Mouse (Mus musculus) embryonic facial prominence, embryonic 15.5 days (tissue): ENCODE results near the gene Nagpa. TPM values are rescaled to one million over a fixed set of nuclear protein-coding genes. Genes with fewer than 3 reads are reported as not detected.

Source experiments
- ATAC-seq: fragments of 200-750 bp; cut with Nextera tagmentation; 2 replicates; pipeline ENCODE4 v1.8.0; 2017; ENCODE audit warnings: low read depth, moderate TSS enrichment; ENCODE audit not compliant: insufficient number of reproducible peaks, low FRiP score, low TSS enrichment
- H3K27ac ChIP-seq: fragments of 300-500 bp; sonication (generic); replicated peaks from 2 replicates; pipeline ENCODE4 v1.5.1; 2015; ENCODE audit warnings: mild to moderate bottlenecking, inconsistent platforms
- H3K27me3 ChIP-seq: fragments of 300-500 bp; sonication (generic); 2 replicates; pipeline ENCODE4 v1.6.1; 2015; ENCODE audit warnings: inconsistent platforms
- H3K36me3 ChIP-seq: fragments of 300-500 bp; sonication (generic); 2 replicates; pipeline ENCODE4 v1.6.1; 2015; ENCODE audit warnings: mild to moderate bottlenecking, inconsistent platforms
- H3K4me1 ChIP-seq: fragments of 300-500 bp; sonication (generic); 2 replicates; pipeline ENCODE4 v1.6.1; 2015; ENCODE audit warnings: inconsistent platforms
- H3K4me2 ChIP-seq: fragments of 300-500 bp; sonication (generic); replicated peaks from 2 replicates; pipeline ENCODE4 v1.6.1; 2015; ENCODE audit warnings: mild to moderate bottlenecking, inconsistent platforms
- H3K4me3 ChIP-seq: fragments of 300-500 bp; sonication (generic); replicated peaks from 2 replicates; pipeline ENCODE4 v1.5.1; 2015; ENCODE audit warnings: mild to moderate bottlenecking, inconsistent platforms
- H3K9ac ChIP-seq: fragments of 300-500 bp; sonication (generic); 2 replicates; pipeline ENCODE4 v1.6.1; 2015; ENCODE audit warnings: inconsistent platforms
- H3K9me3 ChIP-seq: fragments of 300-500 bp; sonication (generic); replicated peaks from 2 replicates; pipeline ENCODE4 v1.6.1; 2016; ENCODE audit warnings: inconsistent platforms
- WGBS: fragments of 180-500 bp; shearing (Covaris S2); methylation state at CpG from one replicate; pipeline ENCODE4 v1.1.7; 2015; 5-methylcytosine and 5-hydroxymethylcytosine counted together
- polyA plus RNA-seq: library from polyadenylated mRNA; unstranded; fragments of >200 nt; fragmentation: Nextera tagmentation; extraction: Ambion mirVana; gene quantifications from 2 replicates; pipeline ENCODE4 v1.2.1, GENCODE M21; 2015

Gene Nagpa
- polyA plus RNA-seq, 1 experiment from 2014 or later, result 21.1 TPM

GRCm38 (mm10) chr16:5195080-5195479 lies 8.7 kb downstream of the Nagpa start:
- no peaks in the 10 kb centered on the region for H3K27me3 ChIP-seq
- ATAC-seq, result no peak
- no peak overlapping the region for H3K27ac ChIP-seq
- H3K36me3 ChIP-seq, result peaks cover 12% of the 10 kb centered on the region
- H3K4me3 ChIP-seq, result no peak overlapping the region
- H3K9ac ChIP-seq, result no peak overlapping the region
- WGBS, result 23% methylated on average over 6 of the region's 6 CpGs
- no peaks in the 10 kb centered on the region for H3K9me3 ChIP-seq
- H3K4me1 ChIP-seq, result no peaks in the 10 kb centered on the region
- no peak overlapping the region for H3K4me2 ChIP-seq

DNA sequence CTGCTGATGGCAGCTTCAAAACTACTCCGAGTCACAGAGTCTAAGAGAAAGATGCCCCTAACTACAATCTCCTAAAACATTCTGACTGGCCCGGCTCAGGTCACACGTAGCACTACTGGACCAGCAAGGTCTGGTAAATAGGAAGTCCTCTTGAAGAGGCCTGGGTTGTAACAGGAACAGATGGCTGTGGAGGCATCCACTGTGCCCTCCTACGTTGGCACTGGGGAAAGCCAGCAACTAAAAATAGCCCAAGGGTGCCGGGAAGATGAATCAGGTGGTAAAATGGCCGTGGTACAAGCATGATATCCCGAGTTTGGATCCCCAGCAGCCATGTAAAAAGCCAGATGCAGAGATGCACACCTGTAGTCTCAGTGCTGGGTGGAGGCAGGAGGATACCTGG lies 17.6 kb downstream of the Nagpa start:
- Histone ChIP-seq H3K27me3 (no peaks in the 10 kb centered on the region; the same call in 1 of the 2 replicates), H3K4me3 (no peak overlapping the region), H3K36me3 (no peaks in the 10 kb centered on the region), H3K9me3 (no peaks in the 10 kb centered on the region), H3K4me2 (no peak overlapping the region), H3K27ac (no peak overlapping the region), H3K4me1 (no peaks in the 10 kb centered on the region), H3K9ac (no peak overlapping the region)
- no peak for ATAC-seq
- 67% methylated on average over 7 of the region's 7 CpGs for WGBS

- 59% methylated on average over 7 of the region's 7 CpGs for WGBS
- no peaks in the 10 kb centered on the region for H3K9me3 ChIP-seq
Observed at GRCm38 (mm10) chr16:5185691-5186090, 18.1 kb downstream of the Nagpa start.

DNA sequence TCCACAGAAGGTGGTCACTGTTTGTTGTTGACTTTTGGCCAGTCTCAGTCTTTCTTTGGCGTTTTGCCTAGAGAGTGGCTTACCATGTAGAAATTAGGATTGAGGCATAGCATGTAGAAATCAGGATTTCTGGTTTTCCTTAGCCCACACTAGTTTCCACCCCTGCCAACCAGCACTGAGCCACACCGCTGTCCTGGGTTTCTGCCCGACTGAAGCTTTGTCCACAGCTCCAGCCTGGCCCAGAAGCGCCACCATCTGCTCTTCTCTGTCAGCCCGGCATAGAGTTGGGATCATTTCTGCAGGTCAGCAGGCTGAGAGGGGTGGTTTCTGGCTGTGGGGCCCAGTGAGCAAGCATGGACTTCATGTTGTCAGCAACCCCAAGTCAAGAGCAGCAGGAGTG lies 18.9 kb downstream of the Nagpa start:
- H3K4me3 ChIP-seq, result no peak overlapping the region
- H3K9ac ChIP-seq, result no peak overlapping the region
- ATAC-seq, result no peak
- H3K4me1 ChIP-seq, result no peaks in the 10 kb centered on the region
- H3K27ac ChIP-seq, result no peak overlapping the region
- no peak overlapping the region for H3K4me2 ChIP-seq
- WGBS, result 79% methylated on average over 5 of the region's 5 CpGs
- H3K36me3 ChIP-seq, result no peaks in the 10 kb centered on the region
- no peaks in the 10 kb centered on the region; the same call in 1 of the 2 replicates for H3K27me3 ChIP-seq
- no peaks in the 10 kb centered on the region for H3K9me3 ChIP-seq

More at GRCm38 (mm10) chr16:5185691-5186090, 18.1 kb downstream of the Nagpa start:
- H3K4me2 ChIP-seq, result no peak overlapping the region
- H3K27ac ChIP-seq, result no peak overlapping the region
- H3K27me3 ChIP-seq, result no peaks in the 10 kb centered on the region; the same call in 1 of the 2 replicates
- no peak for ATAC-seq
- no peak overlapping the region for H3K9ac ChIP-seq
- no peaks in the 10 kb centered on the region for H3K36me3 ChIP-seq
- no peaks in the 10 kb centered on the region for H3K4me1 ChIP-seq
- no peak overlapping the region for H3K4me3 ChIP-seq

DNA sequence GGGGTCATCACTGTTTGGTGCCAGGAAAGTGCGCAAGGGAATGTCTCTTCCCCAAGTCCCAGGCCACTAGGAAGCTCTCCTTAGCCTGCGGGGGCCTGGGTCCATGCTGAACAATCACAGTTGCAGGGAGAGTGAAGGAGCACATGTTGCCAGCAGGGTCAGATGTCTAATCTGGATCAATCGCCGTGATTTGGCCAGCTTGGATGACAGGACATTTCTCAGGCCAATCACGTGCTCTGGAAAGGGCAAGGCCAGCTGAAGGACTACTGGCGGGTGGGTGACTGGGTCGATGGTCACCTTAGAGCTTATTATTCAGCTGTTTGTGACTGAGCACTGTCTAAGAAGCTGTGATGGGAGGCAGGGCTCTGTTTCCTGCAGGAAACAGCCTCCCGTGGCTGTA lies 19.7 kb downstream of the Nagpa start:
- no peaks in the 10 kb centered on the region for H3K9me3 ChIP-seq
- no peak overlapping the region for H3K4me3 ChIP-seq
- H3K27ac ChIP-seq, result no peak overlapping the region
- ATAC-seq, result no peak
- no peaks in the 10 kb centered on the region; the same call in 1 of the 2 replicates for H3K27me3 ChIP-seq
- 59% methylated on average over 8 of the region's 8 CpGs for WGBS
- no peaks in the 10 kb centered on the region for H3K4me1 ChIP-seq
- no peak overlapping the region for H3K4me2 ChIP-seq
- H3K36me3 ChIP-seq, result no peaks in the 10 kb centered on the region
- no peak overlapping the region for H3K9ac ChIP-seq

DNA sequence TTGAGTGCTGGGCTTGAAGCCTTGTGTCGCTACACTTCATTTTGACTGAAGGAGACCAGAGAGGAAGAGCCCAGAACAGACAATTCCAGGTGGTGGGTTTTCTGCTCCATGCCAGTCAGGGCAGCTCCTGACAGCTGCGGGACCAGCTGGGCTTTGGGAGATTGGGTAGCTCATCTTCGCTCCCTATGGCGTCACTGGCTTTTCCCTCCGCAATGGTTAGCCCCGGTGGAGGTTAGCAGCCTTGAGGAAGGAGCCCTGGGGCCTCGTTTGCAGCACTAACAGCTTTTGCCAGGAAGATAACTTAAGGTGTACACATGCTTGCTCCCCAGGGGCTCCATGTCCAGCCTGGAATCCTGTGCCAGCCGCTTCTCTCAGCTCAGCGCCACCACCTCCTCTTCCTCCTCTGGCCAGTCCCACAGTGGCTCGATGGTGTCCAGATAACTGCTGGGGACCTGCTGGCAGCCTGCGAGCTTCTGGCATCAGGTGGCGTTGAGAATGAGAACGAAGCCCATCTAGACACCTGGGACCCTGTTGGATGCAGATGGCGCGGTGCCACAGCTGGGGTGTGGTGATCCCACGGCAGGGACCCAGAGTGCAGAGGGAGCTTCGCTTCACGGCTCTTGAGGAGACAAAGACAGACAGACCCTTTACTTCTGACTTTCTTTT lies 20.4 kb downstream of the Nagpa start:
- Histone ChIP-seq H3K27ac (no peak overlapping the region), H3K27me3 (no peaks in the 10 kb centered on the region; the same call in 1 of the 2 replicates), H3K4me3 (no peak overlapping the region), H3K36me3 (no peaks in the 10 kb centered on the region), H3K9me3 (no peaks in the 10 kb centered on the region), H3K9ac (no peak overlapping the region), H3K4me1 (no peaks in the 10 kb centered on the region), H3K4me2 (no peak overlapping the region)
- ATAC-seq, result peak; percentile 27; the same call in 1 of the 2 replicates
- 81% methylated on average over 18 of the region's 18 CpGs for WGBS

GRCm38 (mm10) chr16:5172636-5173035 lies 31.2 kb downstream of the Nagpa start:
- H3K9me3 ChIP-seq, result no peaks in the 10 kb centered on the region
- WGBS, result 85% methylated on average over 6 of the region's 6 CpGs
- ATAC-seq, result no peak

GRCm38 (mm10) chr16:5168829-5169228 lies 35.0 kb downstream of the Nagpa start:
- no peak overlapping the region for H3K4me2 ChIP-seq

More at GRCm38 (mm10) chr16:5172636-5173035, 31.2 kb downstream of the Nagpa start:
- Histone ChIP-seq H3K36me3 (no peaks in the 10 kb centered on the region), H3K9ac (no peak overlapping the region), H3K27me3 (no peaks in the 10 kb centered on the region), H3K27ac (no peak overlapping the region), H3K4me1 (no peaks in the 10 kb centered on the region), H3K4me2 (no peak overlapping the region), H3K4me3 (no peak overlapping the region)

DNA sequence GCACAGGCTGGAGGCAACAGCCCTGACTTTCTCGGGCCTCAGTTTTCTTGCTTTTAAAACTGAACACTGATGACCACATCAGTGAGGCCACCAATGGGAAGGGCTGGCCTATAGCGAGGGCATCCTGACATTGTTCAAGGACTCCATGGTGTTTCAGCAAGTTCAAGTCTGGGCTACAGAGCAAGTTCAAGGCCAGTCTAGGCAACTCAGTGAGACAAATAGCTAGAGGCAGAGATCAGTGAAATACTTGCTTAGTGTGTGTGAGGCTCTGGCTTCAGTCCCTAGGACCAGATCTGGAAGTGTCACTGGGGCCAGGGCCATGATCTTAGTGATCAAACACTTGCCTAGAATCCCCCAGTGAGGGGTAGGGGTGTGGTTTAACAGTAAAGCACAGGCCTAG lies 35.8 kb downstream of the Nagpa start:
- 77% methylated on average over 2 of the region's 2 CpGs for WGBS
- no peaks in the 10 kb centered on the region for H3K4me1 ChIP-seq
- no peaks in the 10 kb centered on the region for H3K9me3 ChIP-seq
- no peak overlapping the region for H3K4me3 ChIP-seq
- H3K9ac ChIP-seq, result no peak overlapping the region
- no peaks in the 10 kb centered on the region for H3K27me3 ChIP-seq
- no peaks in the 10 kb centered on the region for H3K36me3 ChIP-seq
- H3K27ac ChIP-seq, result no peak overlapping the region
- ATAC-seq, result no peak
- no peak overlapping the region for H3K4me2 ChIP-seq

More at GRCm38 (mm10) chr16:5168829-5169228, 35.0 kb downstream of the Nagpa start:
- Histone ChIP-seq H3K4me3 (no peak overlapping the region), H3K4me1 (no peaks in the 10 kb centered on the region), H3K27ac (no peak overlapping the region), H3K9me3 (no peaks in the 10 kb centered on the region), H3K9ac (no peak overlapping the region), H3K36me3 (no peaks in the 10 kb centered on the region), H3K27me3 (no peaks in the 10 kb centered on the region)
- WGBS, result 67% methylated on average over 5 of the region's 5 CpGs
- ATAC-seq, result no peak

- Histone ChIP-seq H3K4me1 (no peaks in the 10 kb centered on the region), H3K9me3 (no peaks in the 10 kb centered on the region), H3K27ac (no peak overlapping the region), H3K4me2 (no peak overlapping the region), H3K4me3 (no peak overlapping the region), H3K9ac (no peak overlapping the region), H3K36me3 (no peaks in the 10 kb centered on the region), H3K27me3 (no peaks in the 10 kb centered on the region)
- ATAC-seq, result no peak
- 74% methylated on average over 6 of the region's 6 CpGs for WGBS
Observed at GRCm38 (mm10) chr16:5164327-5164726, 39.5 kb downstream of the Nagpa start.

DNA sequence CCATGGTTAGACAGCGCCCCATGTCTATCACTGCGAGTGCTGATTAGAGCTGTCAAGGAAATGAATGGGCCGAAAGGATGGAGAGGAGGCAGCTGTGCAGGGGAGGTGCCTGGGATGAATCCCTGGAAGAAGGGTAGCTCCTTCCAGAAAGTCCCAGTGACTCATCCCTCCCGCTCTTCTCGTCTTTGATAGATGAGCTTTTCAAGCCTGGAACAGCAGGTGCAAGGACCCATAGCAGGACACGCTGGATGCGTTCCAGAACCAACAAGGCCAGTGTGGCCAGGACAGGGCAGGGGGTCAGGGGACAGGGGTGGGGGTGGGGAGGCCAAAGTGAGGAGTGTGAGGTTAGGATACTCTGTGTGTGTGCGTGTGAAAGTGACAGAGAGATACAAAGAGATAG lies 44.6 kb downstream of the Nagpa start:
- Histone ChIP-seq H3K4me2 (no peak overlapping the region), H3K27ac (no peak overlapping the region), H3K4me1 (no peaks in the 10 kb centered on the region), H3K36me3 (no peaks in the 10 kb centered on the region), H3K4me3 (no peak overlapping the region), H3K9ac (no peak overlapping the region), H3K9me3 (no peaks in the 10 kb centered on the region), H3K27me3 (no peaks in the 10 kb centered on the region)
- 78% methylated on average over 8 of the region's 8 CpGs for WGBS
- no peak for ATAC-seq

DNA sequence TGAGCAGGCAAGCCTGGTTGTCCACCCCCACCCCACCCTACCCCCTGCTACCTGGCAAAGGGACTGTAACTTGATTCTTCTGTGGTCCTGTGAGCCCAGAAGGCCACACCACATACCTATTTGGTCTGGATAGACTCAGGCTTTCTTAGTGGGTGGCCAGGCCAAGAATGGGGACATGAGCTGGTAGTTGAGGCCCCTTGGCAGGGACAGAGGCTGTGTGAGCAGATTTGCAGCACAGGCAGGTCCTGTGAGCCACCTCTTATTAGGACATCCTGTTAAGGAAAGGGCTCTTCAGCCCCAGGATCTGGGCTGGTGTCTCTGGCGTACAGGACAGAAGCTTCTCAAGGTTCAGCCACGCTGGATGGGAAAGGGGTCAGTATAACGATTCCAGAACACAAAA lies 46.7 kb downstream of the Nagpa start:
- ATAC-seq, result no peak
- Histone ChIP-seq H3K27ac (no peak overlapping the region), H3K9me3 (no peaks in the 10 kb centered on the region), H3K27me3 (no peaks in the 10 kb centered on the region), H3K9ac (no peak overlapping the region), H3K4me1 (no peaks in the 10 kb centered on the region), H3K36me3 (no peaks in the 10 kb centered on the region), H3K4me2 (no peak overlapping the region), H3K4me3 (no peak overlapping the region)
- 78% methylated on average over 3 of the region's 3 CpGs for WGBS
